Mouse (Mus musculus) midbrain, embryonic 13.5 days (tissue): ENCODE data around the gene Pradc1. TPM values are rescaled to one million over a fixed set of nuclear protein-coding genes. Genes with fewer than 3 reads are reported as not detected.
"Not testable (repeated sequence)": the region's sequence is repeated elsewhere in the genome, so short reads cannot be mapped to it uniquely, and the experiment has no call there.

Experiments used
- ATAC-seq: fragments of 200-750 bp; cut with Nextera tagmentation; 2 replicates; pipeline ENCODE4 v1.8.0; 2017; ENCODE audit warnings: mild to moderate bottlenecking, moderate TSS enrichment, moderate library complexity
- H3K27ac ChIP-seq: fragments of 300-500 bp; sonication (generic); 2 replicates; pipeline ENCODE4 v1.5.1; 2015; ENCODE audit warnings: inconsistent platforms, mild to moderate bottlenecking, moderate library complexity
- H3K27me3 ChIP-seq: fragments of 300-500 bp; sonication (generic); 2 replicates; pipeline ENCODE4 v1.6.1; 2015; ENCODE audit warnings: mild to moderate bottlenecking, inconsistent platforms
- H3K36me3 ChIP-seq: fragments of 300-500 bp; sonication (generic); 2 replicates; pipeline ENCODE4 v1.6.1; 2015; ENCODE audit warnings: mild to moderate bottlenecking, inconsistent platforms
- H3K4me1 ChIP-seq: fragments of 300-500 bp; sonication (generic); replicated peaks from 2 replicates; pipeline ENCODE4 v1.6.1; 2015; ENCODE audit warnings: inconsistent platforms
- H3K4me2 ChIP-seq: fragments of 300-500 bp; sonication (generic); replicated peaks from 2 replicates; pipeline ENCODE4 v1.6.1; 2015; ENCODE audit warnings: moderate library complexity, mild to moderate bottlenecking, inconsistent platforms
- H3K4me3 ChIP-seq: fragments of 300-500 bp; sonication (generic); replicated peaks from 2 replicates; pipeline ENCODE4 v1.5.1; 2015; ENCODE audit warnings: mild to moderate bottlenecking, inconsistent platforms
- H3K9ac ChIP-seq: fragments of 300-500 bp; sonication (generic); replicated peaks from 2 replicates; pipeline ENCODE4 v1.6.1; 2015; ENCODE audit warnings: mild to moderate bottlenecking, inconsistent platforms
- H3K9me3 ChIP-seq: fragments of 300-500 bp; sonication (generic); 2 replicates; pipeline ENCODE4 v1.6.1; 2016; ENCODE audit warnings: mild to moderate bottlenecking, inconsistent platforms
- WGBS: fragments of 180-500 bp; shearing (Covaris S2); methylation state at CpG from one replicate; pipeline ENCODE4 v1.1.7; 2015; 5-methylcytosine and 5-hydroxymethylcytosine counted together
- polyA plus RNA-seq: library from polyadenylated mRNA; unstranded; fragments of >200 nt; fragmentation: Nextera tagmentation; extraction: Ambion mirVana; gene quantifications from 2 replicates; pipeline ENCODE4 v1.2.1, GENCODE M21; 2015

The Pradc1 gene
- polyA plus RNA-seq, 1 experiment from 2014 or later: 24.3 TPM

- Histone ChIP-seq H3K4me2 (peak overlapping the region; percentile 88), H3K9ac (0 out of 2 replicates have a peak overlapping the region, but pooled peaks have one; percentile 73), H3K4me3 (peak overlapping the region; percentile 71), H3K36me3 (peaks cover 24% of the 10 kb centered on the region), H3K4me1 (peaks cover 33% of the 10 kb centered on the region)
- 68% methylated on average over 1 of the region's 1 CpGs for WGBS
- H3K27me3 ChIP-seq, ATAC-seq, H3K27ac ChIP-seq, H3K9me3 ChIP-seq: not testable (repeated sequence)
Observed at GRCm38 (mm10) chr6:85450140-85450539, 1.6 kb downstream of the Pradc1 start.

GRCm38 (mm10) chr6:85447351-85447750 is 4.4 kb downstream of the Pradc1 start:
- ATAC-seq: no peak
- no peak overlapping the region for H3K4me2 ChIP-seq
- no peak overlapping the region for H3K27ac ChIP-seq
- 90% methylated on average over 6 of the region's 6 CpGs for WGBS
- no peak overlapping the region for H3K4me3 ChIP-seq
- no peaks in the 10 kb centered on the region for H3K9me3 ChIP-seq
- H3K27me3 ChIP-seq: no peaks in the 10 kb centered on the region
- H3K36me3 ChIP-seq: peaks cover 43% of the 10 kb centered on the region
- peaks cover 6% of the 10 kb centered on the region for H3K4me1 ChIP-seq
- no peak overlapping the region for H3K9ac ChIP-seq

- peaks cover 63% of the 10 kb centered on the region for H3K36me3 ChIP-seq
- no peak overlapping the region for H3K4me3 ChIP-seq
- no peak for ATAC-seq
- H3K9me3 ChIP-seq: no peaks in the 10 kb centered on the region
- H3K27me3 ChIP-seq: no peaks in the 10 kb centered on the region
- no peak overlapping the region for H3K9ac ChIP-seq
- no peak overlapping the region for H3K4me2 ChIP-seq
- WGBS: 78% methylated on average over 5 of the region's 5 CpGs
- H3K27ac ChIP-seq: no peak overlapping the region
- no peaks in the 10 kb centered on the region for H3K4me1 ChIP-seq
Observed at GRCm38 (mm10) chr6:85445286-85445685, 6.5 kb downstream of the Pradc1 start.

GRCm38 (mm10) chr6:85444266-85444965 is 7.4 kb downstream of the Pradc1 start:
- H3K4me3 ChIP-seq: no peak overlapping the region
- no peaks in the 10 kb centered on the region for H3K9me3 ChIP-seq
- H3K36me3 ChIP-seq: peaks cover 72% of the 10 kb centered on the region
- no peak overlapping the region for H3K4me2 ChIP-seq
- no peak overlapping the region for H3K27ac ChIP-seq
- no peak overlapping the region for H3K9ac ChIP-seq
- no peaks in the 10 kb centered on the region for H3K27me3 ChIP-seq
- H3K4me1 ChIP-seq: no peaks in the 10 kb centered on the region
- 90% methylated on average over 8 of the region's 8 CpGs for WGBS
- no peak for ATAC-seq

- Histone ChIP-seq H3K4me2 (no peak overlapping the region), H3K36me3 (peaks cover 79% of the 10 kb centered on the region)
Observed at GRCm38 (mm10) chr6:85443488-85444233, 8.1 kb downstream of the Pradc1 start.

GRCm38 (mm10) chr6:85441142-85441541 is 10.6 kb downstream of the Pradc1 start:
- H3K36me3 ChIP-seq: peaks cover 73% of the 10 kb centered on the region
- ATAC-seq: no peak

More at GRCm38 (mm10) chr6:85443488-85444233, 8.1 kb downstream of the Pradc1 start:
- Histone ChIP-seq H3K4me3 (no peak overlapping the region), H3K27me3 (no peaks in the 10 kb centered on the region), H3K9me3 (no peaks in the 10 kb centered on the region), H3K27ac (no peak overlapping the region), H3K4me1 (no peaks in the 10 kb centered on the region), H3K9ac (no peak overlapping the region)
- ATAC-seq: no peak
- WGBS: 89% methylated on average over 3 of the region's 3 CpGs

GRCm38 (mm10) chr6:85436631-85437030 is 15.1 kb downstream of the Pradc1 start:
- ATAC-seq: no peak
- peaks cover 37% of the 10 kb centered on the region for H3K36me3 ChIP-seq
- no peak overlapping the region for H3K27ac ChIP-seq
- H3K27me3 ChIP-seq: no peaks in the 10 kb centered on the region
- WGBS: 91% methylated on average over 5 of the region's 6 CpGs
- H3K4me1 ChIP-seq: peaks cover 13% of the 10 kb centered on the region; the same call in 1 of the 2 replicates
- no peak overlapping the region for H3K4me2 ChIP-seq
- H3K9me3 ChIP-seq: no peaks in the 10 kb centered on the region
- H3K4me3 ChIP-seq: no peak overlapping the region
- H3K9ac ChIP-seq: no peak overlapping the region

More at GRCm38 (mm10) chr6:85441142-85441541, 10.6 kb downstream of the Pradc1 start:
- no peaks in the 10 kb centered on the region for H3K27me3 ChIP-seq
- H3K4me3 ChIP-seq: no peak overlapping the region
- H3K9ac ChIP-seq: no peak overlapping the region
- H3K27ac ChIP-seq: no peak overlapping the region
- no peaks in the 10 kb centered on the region for H3K4me1 ChIP-seq
- no peak overlapping the region for H3K4me2 ChIP-seq
- no peaks in the 10 kb centered on the region for H3K9me3 ChIP-seq
- 90% methylated on average over 4 of the region's 4 CpGs for WGBS

- H3K4me1 ChIP-seq: peaks cover 15% of the 10 kb centered on the region; the same call in 1 of the 2 replicates
- no peak overlapping the region for H3K9ac ChIP-seq
- H3K27ac ChIP-seq: no peak overlapping the region
- peaks cover 33% of the 10 kb centered on the region for H3K36me3 ChIP-seq
- WGBS: 90% methylated on average over 1 of the region's 1 CpGs
- H3K27me3 ChIP-seq: no peaks in the 10 kb centered on the region
- ATAC-seq: no peak
- no peak overlapping the region for H3K4me3 ChIP-seq
- no peaks in the 10 kb centered on the region for H3K9me3 ChIP-seq
- H3K4me2 ChIP-seq: no peak overlapping the region
Observed at GRCm38 (mm10) chr6:85436204-85436603, 15.6 kb downstream of the Pradc1 start.

- H3K4me2 ChIP-seq: no peak overlapping the region
- no peak overlapping the region for H3K9ac ChIP-seq
- peaks cover 15% of the 10 kb centered on the region; the same call in 1 of the 2 replicates for H3K4me1 ChIP-seq
- H3K4me3 ChIP-seq: no peak overlapping the region
- no peaks in the 10 kb centered on the region for H3K27me3 ChIP-seq
- no peak overlapping the region for H3K27ac ChIP-seq
- no peak for ATAC-seq
- whole genome bisulfite sequencing: 91% methylated on average over 5 of the region's 5 CpGs
- peaks cover 10% of the 10 kb centered on the region for H3K36me3 ChIP-seq
- H3K9me3 ChIP-seq: no peaks in the 10 kb centered on the region
Observed at GRCm38 (mm10) chr6:85433865-85434264, 17.9 kb downstream of the Pradc1 start.

- peak; percentile 80 for ATAC-seq
- H3K27ac ChIP-seq: no peak within 1 kb of the TSS
- peak within 1 kb of the TSS; percentile 79 for H3K4me2 ChIP-seq
- WGBS: under 1% methylated on average over 39 of the region's 39 CpGs
- peak within 1 kb of the TSS; percentile 76 for H3K9ac ChIP-seq
- H3K4me3 ChIP-seq: peak within 1 kb of the TSS; percentile 81
- no peaks in the 10 kb centered on the region for H3K9me3 ChIP-seq
- H3K36me3 ChIP-seq: no peaks in the 10 kb centered on the region
- no peaks in the 10 kb centered on the region for H3K27me3 ChIP-seq
- peaks cover 15% of the 10 kb centered on the region; the same call in 1 of the 2 replicates for H3K4me1 ChIP-seq
Observed at GRCm38 (mm10) chr6:85431842-85432431, 19.8 kb downstream of the Pradc1 start, which contains the start of gene Smyd5. Gene Smyd5, plus strand, starts transcription at chr6:85431989.

GRCm38 (mm10) chr6:85431274-85431841 is 20.4 kb downstream of the Pradc1 start:
- peak overlapping the region; percentile 76 for H3K9ac ChIP-seq
- ATAC-seq: no peak; the same call in none of the 2 replicates
- H3K27ac ChIP-seq: no peak overlapping the region
- no peaks in the 10 kb centered on the region for H3K27me3 ChIP-seq
- peaks cover 15% of the 10 kb centered on the region; the same call in 1 of the 2 replicates for H3K4me1 ChIP-seq
- no peaks in the 10 kb centered on the region for H3K9me3 ChIP-seq
- no peaks in the 10 kb centered on the region for H3K36me3 ChIP-seq
- H3K4me2 ChIP-seq: peak overlapping the region; percentile 79
- peak overlapping the region; percentile 81 for H3K4me3 ChIP-seq
- WGBS: 48% methylated on average over 8 of the region's 8 CpGs
